19 mouse cellular contexts compared by ENCODE assay signal in the genomic region with DNA sequence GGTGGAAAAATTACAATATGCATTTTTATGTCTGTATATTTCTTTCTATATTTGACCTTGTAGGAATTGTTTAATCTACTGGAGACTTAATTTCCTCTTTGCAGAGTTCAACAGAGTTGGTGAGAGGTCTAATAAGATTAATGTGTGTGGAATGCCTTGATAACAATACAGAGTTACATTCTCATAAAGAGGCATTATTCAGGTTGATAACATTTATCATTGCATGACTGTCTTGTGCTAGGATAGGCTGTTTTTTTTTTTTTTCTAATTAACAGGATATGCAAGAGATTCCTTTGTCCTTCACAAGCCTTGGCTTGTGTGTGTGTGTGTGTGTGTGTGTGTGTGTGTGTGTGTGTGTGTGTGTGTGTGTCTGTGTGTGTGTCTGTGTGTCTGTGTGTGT. TPM values are rescaled to one million over a fixed set of nuclear protein-coding genes. Genes with fewer than 3 reads are reported as not detected.
"Had no signal": no experiment of that assay in that cellular context is flagged by ENCODE, and none has a peak within 500 bp of the region (broad histone marks: within the 10 kb centered on the region; RNA-seq: fewer than 3 reads in every experiment).

No protein-coding gene starts in this region.

- H3K9me3 ChIP-seq: intestine, embryonic 15.5 days; liver, embryonic 13.5 days; midbrain, embryonic 10.5 days; midbrain, embryonic 13.5 days; neural tube, embryonic 13.5 days had no signal

- H3K4me1 ChIP-seq: intestine, embryonic 15.5 days; liver, embryonic 13.5 days had no signal

- H3K4me2 ChIP-seq: intestine, embryonic 15.5 days; liver, embryonic 13.5 days; midbrain, embryonic 13.5 days; neural tube, embryonic 13.5 days had no signal

- DNase-seq: kidney, adult 11 months; kidney, adult 9 months; liver, embryonic 13.5 days; lung, adult 2 months; lung, postnatal 14 days; lung, postnatal 4 days; retina, postnatal 1 day; right cerebral cortex, postnatal 4 days; thymus, adult 2 months; thymus, postnatal 14 days had no signal

- H3K27me3 ChIP-seq: intestine, embryonic 15.5 days; midbrain, embryonic 13.5 days; neural tube, embryonic 13.5 days had no signal

- H3K36me3 ChIP-seq: intestine, embryonic 15.5 days; liver, embryonic 13.5 days; midbrain, embryonic 10.5 days; midbrain, embryonic 13.5 days; neural tube, embryonic 13.5 days had no signal

- H3K9ac ChIP-seq: intestine, embryonic 15.5 days; liver, embryonic 13.5 days; midbrain, embryonic 13.5 days; neural tube, embryonic 13.5 days had no signal

- ATAC-seq: intestine, embryonic 15.5 days; midbrain, embryonic 13.5 days; midbrain, embryonic 16.5 days had no signal

- H3K4me3 ChIP-seq: intestine, embryonic 15.5 days; liver, embryonic 13.5 days; midbrain, embryonic 10.5 days; midbrain, embryonic 13.5 days; myocyte; neural tube, embryonic 13.5 days had no signal

- H3K27ac ChIP-seq: intestine, embryonic 15.5 days; liver, embryonic 13.5 days; midbrain, embryonic 10.5 days; midbrain, embryonic 13.5 days; neural tube, embryonic 13.5 days; stomach, postnatal 0 days had no signal

RNA-seq across cellular contexts. Expression of gene Flrt2, which starts 9.6 kb away (rescaled TPM):
- total RNA-seq: monocyte, adult 5-6 weeks; neutrophil, adult 5-6 weeks had no signal
